Mouse (Mus musculus): Measurements from ENCODE around the gene Bckdk. TPM values are rescaled to one million over a fixed set of nuclear protein-coding genes. Genes with fewer than 3 reads are reported as not detected.
"Not testable (repeated sequence)": the region's sequence is repeated elsewhere in the genome, so short reads cannot be mapped to it uniquely, and the experiment has no call there.

The Bckdk gene
- total RNA-seq, 2 experiments from 2014 or later = 62.8 to 76.8 TPM

- no peak for ATAC-seq (replicated peaks; ENCODE audit: low FRiP score, low TSS enrichment, poor library complexity, severe bottlenecking)
Measured at GRCm38 (mm10) chr7:127926846-127927245, 23.0 kb downstream of the Bckdk start.

DNA sequence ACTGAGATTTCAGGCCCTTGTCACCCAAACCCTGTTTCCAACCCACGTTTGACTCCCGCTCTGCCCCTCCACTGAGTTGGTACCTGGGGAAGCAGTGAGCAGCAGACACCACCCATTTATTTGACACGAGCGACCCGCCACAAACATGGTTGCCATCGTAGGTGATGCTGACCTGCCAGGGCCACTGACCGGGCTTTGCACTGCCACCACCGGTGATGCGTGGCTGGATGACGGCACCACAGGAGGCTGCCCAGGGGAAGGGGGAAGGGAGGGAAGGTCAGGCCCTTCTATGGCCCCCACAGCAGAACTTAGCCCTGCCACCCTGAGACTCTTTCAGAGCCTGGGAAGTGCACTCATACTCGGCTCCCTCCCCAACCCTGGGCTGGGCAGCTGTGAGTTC is 23.8 kb downstream of the Bckdk start:
- no peak for ATAC-seq (replicated peaks; ENCODE audit: low FRiP score, low TSS enrichment, poor library complexity, severe bottlenecking)

DNA sequence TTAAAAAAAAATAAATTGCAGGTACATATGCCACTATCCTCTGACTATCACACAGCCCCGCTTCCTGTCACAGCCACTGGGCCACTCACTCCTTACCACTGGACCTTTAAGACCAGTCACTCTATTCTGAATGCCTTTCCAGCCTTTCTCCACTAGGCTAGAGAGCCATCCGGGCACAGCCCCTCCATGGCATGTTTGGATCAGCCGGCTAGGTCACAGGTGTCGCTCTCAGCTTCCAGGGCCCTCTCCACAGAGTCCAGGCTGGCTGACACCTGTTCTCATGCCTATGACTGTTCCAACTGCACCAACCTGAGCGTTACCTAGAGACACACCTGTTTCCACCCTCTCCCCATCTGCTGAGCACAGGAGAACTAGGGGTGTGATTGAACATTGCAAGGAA is 24.7 kb downstream of the Bckdk start:
- no peak for ATAC-seq (replicated peaks; ENCODE audit: low FRiP score, low TSS enrichment, poor library complexity, severe bottlenecking)

- no peak for ATAC-seq (replicated peaks; ENCODE audit: low FRiP score, low TSS enrichment, poor library complexity, severe bottlenecking)
Measured at GRCm38 (mm10) chr7:127929923-127930322, 26.0 kb downstream of the Bckdk start, which contains the start of gene Prss8. Prss8 (minus strand) TSS chr7:127930104.

DNA sequence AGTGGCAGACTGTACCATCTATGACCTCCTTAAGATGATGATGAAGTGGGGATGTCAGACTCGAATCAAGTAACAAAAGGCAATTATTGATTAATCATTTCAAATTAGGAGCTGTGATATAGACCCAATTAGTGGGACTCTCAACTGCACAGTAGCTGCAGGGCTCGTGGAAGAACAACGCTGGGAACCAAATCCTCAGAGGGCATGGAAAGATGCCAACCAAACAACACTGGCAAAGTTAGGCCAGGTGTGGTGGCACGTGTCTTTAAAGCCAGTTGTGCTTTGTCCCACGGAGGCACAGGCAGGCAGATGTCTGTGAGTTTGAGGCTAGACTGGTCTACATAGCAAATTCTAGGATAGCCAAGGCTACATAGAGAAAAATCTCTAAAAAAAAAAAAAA is 26.8 kb downstream of the Bckdk start:
- ATAC-seq (replicated peaks; ENCODE audit: low FRiP score, low TSS enrichment, poor library complexity, severe bottlenecking) = no peak

- ATAC-seq (replicated peaks; ENCODE audit: low FRiP score, low TSS enrichment, poor library complexity, severe bottlenecking) = no peak
Measured at GRCm38 (mm10) chr7:127931351-127932135, 27.7 kb downstream of the Bckdk start.

GRCm38 (mm10) chr7:127932273-127933031 is 28.6 kb downstream of the Bckdk start:
- no peak for ATAC-seq (replicated peaks; ENCODE audit: low FRiP score, low TSS enrichment, poor library complexity, severe bottlenecking)

GRCm38 (mm10) chr7:127934075-127934474 is 30.2 kb downstream of the Bckdk start:
- ATAC-seq (replicated peaks; ENCODE audit: low FRiP score, low TSS enrichment, poor library complexity, severe bottlenecking) = no peak

DNA sequence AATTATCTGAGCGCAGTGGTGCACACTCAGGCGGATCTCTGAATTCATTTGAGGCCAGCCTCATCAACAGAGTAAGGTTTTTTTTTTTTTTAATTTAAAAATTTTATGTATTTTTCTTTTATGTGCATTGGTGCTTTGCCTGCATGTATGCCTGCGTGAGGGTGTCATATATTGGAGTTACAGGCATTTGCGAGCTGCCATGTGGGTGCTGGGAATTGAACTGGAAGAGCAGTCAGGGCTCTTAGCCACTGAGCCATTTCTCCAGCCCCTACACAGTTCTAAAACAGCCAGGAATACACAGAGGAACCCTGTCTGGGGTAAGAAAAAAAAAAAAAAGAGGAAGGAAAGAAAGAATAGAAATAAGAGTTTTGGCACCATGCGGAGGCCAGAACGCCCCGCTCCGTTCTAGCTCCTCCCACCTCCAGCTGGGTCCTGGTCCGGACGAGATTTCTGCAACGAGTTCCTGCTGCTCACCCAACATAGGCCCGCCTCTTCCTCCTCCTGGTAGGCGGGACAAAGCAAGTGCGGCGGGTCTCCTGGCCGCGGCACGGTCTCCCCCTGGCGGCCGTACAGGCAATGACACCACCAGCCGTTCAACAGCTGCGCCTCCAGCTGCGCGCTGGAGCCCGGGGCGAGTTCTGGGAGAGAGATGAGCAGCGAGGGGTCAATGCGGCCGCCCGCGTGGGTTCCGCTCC is 31.3 kb downstream of the Bckdk start:
- ATAC-seq (replicated peaks; ENCODE audit: low FRiP score, low TSS enrichment, poor library complexity, severe bottlenecking) = peak; percentile 96

- ATAC-seq (replicated peaks; ENCODE audit: low FRiP score, low TSS enrichment, poor library complexity, severe bottlenecking) = peak; percentile 13
Measured at GRCm38 (mm10) chr7:127935748-127936159, 31.9 kb downstream of the Bckdk start.

DNA sequence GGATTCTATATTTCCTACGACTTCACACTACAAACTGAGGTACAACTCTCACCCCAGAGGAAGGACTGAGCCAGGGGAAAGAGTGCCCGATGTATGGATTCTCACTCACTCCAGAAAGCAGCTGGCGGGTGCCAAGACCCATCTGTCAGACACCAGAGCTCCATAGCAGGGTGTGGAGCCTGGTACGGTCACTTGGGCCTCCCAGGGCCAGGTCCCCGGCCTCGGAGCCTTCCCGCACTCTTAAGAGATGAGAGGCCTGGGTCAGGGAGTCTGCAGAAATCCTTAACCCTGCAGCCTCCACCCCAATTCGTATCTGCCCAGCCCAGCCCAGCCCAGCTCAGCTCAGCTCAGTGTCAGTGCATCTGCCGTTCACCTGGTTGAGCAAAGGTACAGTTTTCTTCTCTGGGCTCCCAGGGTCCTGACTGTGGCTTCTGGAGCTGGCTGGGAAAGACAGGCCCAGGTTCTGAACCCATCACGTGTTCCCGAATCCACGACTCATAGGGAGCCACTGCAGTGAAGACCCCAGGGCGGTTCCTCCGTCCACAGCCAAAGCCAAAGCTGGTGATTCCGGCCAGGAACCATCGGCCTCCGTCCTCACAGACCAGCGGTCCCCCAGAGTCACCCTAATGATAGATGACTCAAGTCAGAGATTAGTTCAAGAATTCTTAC is 32.5 kb downstream of the Bckdk start:
- no peak for ATAC-seq (replicated peaks; ENCODE audit: low FRiP score, low TSS enrichment, poor library complexity, severe bottlenecking)

DNA sequence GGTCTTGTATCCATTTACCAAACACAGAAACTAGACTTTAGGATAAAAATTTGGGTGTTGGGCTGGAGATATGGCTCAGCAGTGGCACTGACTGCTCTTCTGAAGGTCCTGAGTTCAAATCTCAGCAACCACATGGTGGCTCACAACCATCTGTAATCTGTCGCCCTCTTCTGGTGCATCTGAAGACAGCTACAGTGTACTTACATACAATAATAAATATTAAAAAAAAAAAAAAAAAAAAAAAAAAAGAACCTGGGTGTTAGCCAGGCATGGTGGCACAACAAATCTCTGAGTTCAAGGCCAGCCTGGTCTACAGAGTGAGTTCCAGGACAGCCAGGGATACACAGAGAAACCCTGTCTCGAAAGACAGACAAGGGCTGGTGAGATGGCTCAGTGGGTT is 38.2 kb downstream of the Bckdk start:
- ATAC-seq (replicated peaks; ENCODE audit: low FRiP score, low TSS enrichment, poor library complexity, severe bottlenecking) = not testable (repeated sequence)

DNA sequence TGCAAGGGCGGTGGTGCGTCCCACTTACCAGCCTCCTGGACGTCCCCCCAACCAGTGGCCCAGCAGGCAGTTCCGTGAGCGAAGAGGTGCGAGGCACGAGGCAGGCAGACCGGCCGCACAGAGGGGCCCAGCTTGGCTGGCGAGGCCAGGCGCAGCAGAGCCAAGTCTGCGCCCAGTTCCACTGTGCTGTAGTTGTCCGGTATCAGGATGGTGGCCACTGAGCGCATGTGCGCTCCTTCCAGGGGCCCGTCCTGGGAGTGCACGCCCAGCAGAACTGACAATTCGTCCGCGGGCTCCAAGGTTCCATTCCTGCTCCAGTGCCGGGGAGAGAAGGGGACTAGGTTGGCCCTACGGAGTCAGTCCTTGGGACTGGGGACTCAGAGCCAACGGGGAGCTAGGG is 40.7 kb downstream of the Bckdk start:
- ATAC-seq (replicated peaks; ENCODE audit: low FRiP score, low TSS enrichment, poor library complexity, severe bottlenecking) = no peak

DNA sequence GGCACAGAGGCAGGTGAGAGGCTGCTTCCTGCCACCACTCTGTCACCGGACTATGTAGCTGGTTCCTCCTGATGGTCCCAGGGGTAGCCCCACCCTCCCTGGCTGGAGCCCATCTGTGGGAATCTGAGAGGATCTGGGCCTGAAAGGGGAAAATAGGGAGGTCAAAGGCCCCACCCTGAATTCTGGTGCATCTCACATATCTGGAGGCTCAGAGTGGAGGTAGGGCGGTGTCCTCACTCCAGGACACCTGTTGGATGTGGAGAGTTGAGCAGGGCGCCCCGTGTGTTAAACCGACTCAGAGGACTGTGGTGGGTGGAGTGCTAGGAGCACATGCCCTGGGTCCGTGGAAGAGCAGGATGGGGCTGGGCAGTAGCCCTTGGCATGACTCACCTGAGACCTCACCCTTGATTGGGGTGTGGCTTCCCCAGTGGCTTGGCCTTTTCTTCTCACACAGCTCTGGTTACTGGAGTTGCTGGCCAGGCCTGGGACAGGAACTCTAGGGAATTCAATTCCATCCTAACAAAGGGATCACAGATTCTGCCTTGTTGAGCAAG is 42.7 kb downstream of the Bckdk start, which contains the start of gene Prss36:
Gene Prss36 (minus strand): TSS at position 256 of the 554 bp plus-strand sequence.
- ATAC-seq (replicated peaks; ENCODE audit: low FRiP score, low TSS enrichment, poor library complexity, severe bottlenecking) = no peak

DNA sequence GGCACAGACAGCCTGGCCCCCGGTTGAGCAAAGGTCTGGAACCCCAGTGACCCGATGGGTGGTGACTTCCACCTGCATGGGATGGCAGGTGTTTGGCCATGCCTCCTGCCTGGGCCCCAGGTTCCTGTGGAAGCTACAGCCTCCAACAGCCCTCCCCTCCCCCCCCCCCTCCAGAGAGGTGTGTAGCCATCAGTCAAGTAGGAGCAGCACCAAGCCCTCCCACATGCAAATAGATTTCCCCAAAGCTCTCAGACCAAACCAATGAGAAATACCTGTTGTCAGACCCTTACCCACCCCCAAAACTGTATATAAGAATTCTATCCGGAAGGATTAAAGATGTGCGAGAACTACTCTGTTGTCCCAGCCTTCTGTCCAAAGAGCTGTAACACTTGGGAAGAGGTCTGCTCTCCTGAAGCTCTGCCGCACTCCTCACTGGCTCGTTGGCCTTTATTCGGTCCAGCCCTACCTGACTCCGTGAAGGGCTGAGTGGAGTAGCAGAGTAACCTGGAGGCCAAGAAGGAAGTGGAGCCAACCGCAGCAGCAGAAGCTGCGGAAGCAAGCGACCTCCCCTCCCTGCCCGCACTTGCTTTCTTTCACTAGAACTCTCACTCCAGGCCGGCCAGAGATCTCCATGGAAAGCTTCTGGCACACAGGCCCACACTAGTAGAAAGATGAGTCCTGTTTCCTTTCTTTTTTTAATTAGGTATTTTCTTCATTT is 49.1 kb downstream of the Bckdk start:
- no peak for ATAC-seq (replicated peaks; ENCODE audit: low FRiP score, low TSS enrichment, poor library complexity, severe bottlenecking)

GRCm38 (mm10) chr7:127959364-127959763 is 55.5 kb downstream of the Bckdk start:
- ATAC-seq (replicated peaks; ENCODE audit: low FRiP score, low TSS enrichment, poor library complexity, severe bottlenecking) = no peak
